Mouse (Mus musculus) megakaryocyte, embryonic 14.5 days (primary cell): ENCODE results near the gene Ankar. TPM values are rescaled to one million over a fixed set of nuclear protein-coding genes. Genes with fewer than 3 reads are reported as not detected.

ENCODE experiments used
- H3K27me3 ChIP-seq: replicated peaks from 2 replicates; pipeline ENCODE3; 2012; ENCODE audit warnings: inconsistent platforms
- H3K36me3 ChIP-seq: replicated peaks from 2 replicates; pipeline ENCODE3; 2012; ENCODE audit warnings: low read length, inconsistent platforms, mixed read lengths
- H3K4me1 ChIP-seq: 2 replicates; pipeline ENCODE4 v1.6.1; 2012; ENCODE audit warnings: inconsistent platforms
- H3K4me3 ChIP-seq: replicated peaks from 2 replicates; pipeline ENCODE3; 2012; ENCODE audit warnings: moderate library complexity, mild to moderate bottlenecking, inconsistent platforms
- H3K9me3 ChIP-seq: 2 replicates; pipeline ENCODE4 v1.6.1; 2012; ENCODE audit warnings: inconsistent platforms
- FLI1 ChIP-seq: IDR thresholded peaks from 2 replicates; pipeline ENCODE4 v1.6.1; 2012; ENCODE audit warnings: low read length, inconsistent platforms, mixed read lengths
- GATA1 ChIP-seq: IDR thresholded peaks from 3 replicates; pipeline ENCODE4 v1.6.1; 2012; ENCODE audit warnings: mixed read lengths, low read length, inconsistent platforms, borderline replicate concordance
- polyA plus RNA-seq: library from polyadenylated mRNA; stranded (reverse); fragments of >175 nt; gene quantifications from 2 replicates; pipeline ENCODE4 v1.2.3, GENCODE M21; 2012; ENCODE audit warnings: low replicate concordance; ENCODE audit not compliant: insufficient read depth

Ankar gene
- not detected in 2 replicates for polyA plus RNA-seq

GRCm38 (mm10) chr1:72700479-72700878, at the start of gene Ankar:
Gene Ankar (minus strand): TSS chr1:72700579.
- H3K4me3 ChIP-seq, result no peak within 1 kb of the TSS
- no peaks in the 10 kb centered on the region for H3K4me1 ChIP-seq
- H3K27me3 ChIP-seq, result no peaks in the 10 kb centered on the region
- no peaks in the 10 kb centered on the region for H3K9me3 ChIP-seq
- TF ChIP-seq FLI1, result no peak
- TF ChIP-seq GATA1, result no peak
- no peaks in the 10 kb centered on the region for H3K36me3 ChIP-seq

GRCm38 (mm10) chr1:72746382-72746781, 46.0 kb upstream of the Ankar start:
- Histone ChIP-seq H3K4me3 (no peak overlapping the region), H3K9me3 (peaks cover 9% of the 10 kb centered on the region; the same call in 1 of the 2 replicates), H3K36me3 (no peaks in the 10 kb centered on the region), H3K4me1 (no peaks in the 10 kb centered on the region), H3K27me3 (peaks cover 2% of the 10 kb centered on the region)
- TF ChIP-seq GATA1, result no peak
- no peak for TF ChIP-seq FLI1

GRCm38 (mm10) chr1:72744816-72745506, 44.6 kb upstream of the Ankar start:
- Histone ChIP-seq H3K36me3 (no peaks in the 10 kb centered on the region), H3K9me3 (peaks cover 13% of the 10 kb centered on the region; the same call in 1 of the 2 replicates), H3K4me3 (no peak overlapping the region), H3K27me3 (peaks cover 2% of the 10 kb centered on the region), H3K4me1 (no peaks in the 10 kb centered on the region)
- TF ChIP-seq GATA1 (no peak), FLI1 (no peak)

GRCm38 (mm10) chr1:72741406-72741805, 41.0 kb upstream of the Ankar start:
- no peak for TF ChIP-seq FLI1
- no peak for TF ChIP-seq GATA1
- Histone ChIP-seq H3K27me3 (peaks cover 6% of the 10 kb centered on the region), H3K36me3 (no peaks in the 10 kb centered on the region), H3K4me3 (no peak overlapping the region), H3K4me1 (peaks cover 2% of the 10 kb centered on the region; the same call in 1 of the 2 replicates), H3K9me3 (peaks cover 8% of the 10 kb centered on the region; the same call in 1 of the 2 replicates)

GRCm38 (mm10) chr1:72739681-72740063, 39.3 kb upstream of the Ankar start:
- Histone ChIP-seq H3K4me3 (no peak overlapping the region), H3K36me3 (no peaks in the 10 kb centered on the region), H3K9me3 (peaks cover 8% of the 10 kb centered on the region; the same call in 1 of the 2 replicates), H3K27me3 (peaks cover 13% of the 10 kb centered on the region), H3K4me1 (peaks cover 6% of the 10 kb centered on the region; the same call in 1 of the 2 replicates)
- TF ChIP-seq FLI1 (no peak), GATA1 (no peak)

GRCm38 (mm10) chr1:72738946-72739680, 38.7 kb upstream of the Ankar start:
- H3K9me3 ChIP-seq, result peaks cover 8% of the 10 kb centered on the region; the same call in 1 of the 2 replicates
- H3K36me3 ChIP-seq, result no peaks in the 10 kb centered on the region
- TF ChIP-seq FLI1, result no peak
- TF ChIP-seq GATA1, result no peak
- H3K4me1 ChIP-seq, result peaks cover 6% of the 10 kb centered on the region; the same call in 1 of the 2 replicates
- no peak overlapping the region for H3K4me3 ChIP-seq
- peaks cover 13% of the 10 kb centered on the region for H3K27me3 ChIP-seq

- TF ChIP-seq FLI1, result no peak
- no peak for TF ChIP-seq GATA1
- no peaks in the 10 kb centered on the region for H3K36me3 ChIP-seq
- H3K4me3 ChIP-seq, result no peak overlapping the region
- H3K9me3 ChIP-seq, result peaks cover 12% of the 10 kb centered on the region
- peaks cover 6% of the 10 kb centered on the region; the same call in 1 of the 2 replicates for H3K4me1 ChIP-seq
- H3K27me3 ChIP-seq, result peaks cover 18% of the 10 kb centered on the region
Observed at GRCm38 (mm10) chr1:72736397-72737125, 36.2 kb upstream of the Ankar start.

GRCm38 (mm10) chr1:72733191-72733691, 32.9 kb upstream of the Ankar start:
- no peaks in the 10 kb centered on the region for H3K36me3 ChIP-seq
- H3K4me1 ChIP-seq, result peaks cover 6% of the 10 kb centered on the region; the same call in 1 of the 2 replicates
- TF ChIP-seq FLI1, result no peak
- TF ChIP-seq GATA1, result no peak
- H3K9me3 ChIP-seq, result peaks cover 8% of the 10 kb centered on the region; the same call in 1 of the 2 replicates
- peaks cover 21% of the 10 kb centered on the region for H3K27me3 ChIP-seq
- no peak overlapping the region for H3K4me3 ChIP-seq

GRCm38 (mm10) chr1:72730126-72730525, 29.7 kb upstream of the Ankar start:
- H3K4me1 ChIP-seq, result no peaks in the 10 kb centered on the region
- H3K9me3 ChIP-seq, result peaks cover 8% of the 10 kb centered on the region; the same call in 1 of the 2 replicates
- H3K4me3 ChIP-seq, result no peak overlapping the region
- H3K27me3 ChIP-seq, result peaks cover 12% of the 10 kb centered on the region
- no peaks in the 10 kb centered on the region for H3K36me3 ChIP-seq
- TF ChIP-seq FLI1, result no peak
- TF ChIP-seq GATA1, result no peak
